Mouse (Mus musculus): ENCODE data around the gene Sgk1. TPM values are rescaled to one million over a fixed set of nuclear protein-coding genes. Genes with fewer than 3 reads are reported as not detected.

The Sgk1 gene
- polyA plus RNA-seq, 1 experiment, result 10.3 TPM

DNA sequence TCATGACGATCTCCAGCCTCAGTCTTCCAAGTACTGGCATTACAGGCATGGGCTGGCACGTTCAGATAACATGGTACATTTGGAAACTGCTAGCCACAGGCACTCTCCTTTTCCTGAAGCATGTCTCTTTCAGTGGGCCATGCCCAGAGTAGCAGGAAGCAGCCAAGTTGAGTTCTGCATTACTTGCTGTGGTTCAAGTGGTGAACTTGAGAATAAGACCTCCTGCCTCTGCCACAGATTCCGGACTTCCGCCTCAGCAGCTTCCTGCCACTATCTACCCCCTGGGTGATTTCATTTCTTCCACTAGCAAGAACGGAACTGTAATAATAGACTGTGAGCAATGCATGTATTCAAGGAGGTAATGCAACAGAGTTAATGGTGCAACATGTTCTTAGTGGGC is 94.3 kb downstream of the Sgk1 start:
- Histone ChIP-seq H3K4me2 (ENCODE audit: low read depth) (no peak overlapping the region), H3K27me3 (ENCODE audit: control insufficient read depth, insufficient read depth, insufficient read length) (no peaks in the 10 kb centered on the region), H3ac (ENCODE audit: control insufficient read depth, insufficient read length) (no peak overlapping the region), H3K36me3 (ENCODE audit: control insufficient read depth, insufficient read depth) (no peaks in the 10 kb centered on the region), H3K79me2 (ENCODE audit: control insufficient read depth, insufficient read depth) (no peaks in the 10 kb centered on the region), H3K4me3 (no peak overlapping the region)
- TF ChIP-seq MAX (IDR thresholded peaks at IDR 0.05; ENCODE audit: low read depth), result no peak
- TF ChIP-seq CEBPB (IDR thresholded peaks at IDR 0.05; ENCODE audit: insufficient read depth, poor library complexity, severe bottlenecking), result no peak
- no peak for TF ChIP-seq MYOD1 (IDR thresholded peaks at IDR 0.05; ENCODE audit: control insufficient read depth in 1 of 3, insufficient read length in 2 of 3, low read depth in 2 of 3)
- TF ChIP-seq E2F4 (IDR thresholded peaks at IDR 0.05; ENCODE audit: insufficient read depth), result no peak
- TF ChIP-seq SRF (IDR thresholded peaks at IDR 0.05; ENCODE audit: control insufficient read depth, insufficient read length, low read depth), result no peak
- TF ChIP-seq MYOG (IDR thresholded peaks at IDR 0.05; ENCODE audit: control insufficient read depth in 1 of 3, insufficient read depth in 1 of 3, insufficient read length in 2 of 3, low read depth in 2 of 3), result no peak
- TF ChIP-seq TCF12 (IDR thresholded peaks at IDR 0.05; ENCODE audit: insufficient read depth, poor library complexity, severe bottlenecking), result no peak
- TF ChIP-seq TCF3 (IDR thresholded peaks at IDR 0.05; ENCODE audit: insufficient read length, low read depth), result no peak
- TF ChIP-seq REST (IDR thresholded peaks at IDR 0.05; ENCODE audit: insufficient read depth, insufficient read length), result no peak
- TF ChIP-seq POLR2AphosphoS2 (IDR thresholded peaks at IDR 0.05; ENCODE audit: insufficient read length, low read depth), result no peak
- TF ChIP-seq POLR2A (IDR thresholded peaks at IDR 0.05; ENCODE audit: insufficient read length, low read depth), result no peak
- TF ChIP-seq USF1 (IDR thresholded peaks at IDR 0.05; ENCODE audit: low read depth), result no peak

GRCm38 (mm10) chr10:21978421-21978820 is 96.4 kb downstream of the Sgk1 start:
- Histone ChIP-seq H3ac (ENCODE audit: control insufficient read depth, insufficient read length) (no peak overlapping the region), H3K79me2 (ENCODE audit: control insufficient read depth, insufficient read depth) (no peaks in the 10 kb centered on the region)

DNA sequence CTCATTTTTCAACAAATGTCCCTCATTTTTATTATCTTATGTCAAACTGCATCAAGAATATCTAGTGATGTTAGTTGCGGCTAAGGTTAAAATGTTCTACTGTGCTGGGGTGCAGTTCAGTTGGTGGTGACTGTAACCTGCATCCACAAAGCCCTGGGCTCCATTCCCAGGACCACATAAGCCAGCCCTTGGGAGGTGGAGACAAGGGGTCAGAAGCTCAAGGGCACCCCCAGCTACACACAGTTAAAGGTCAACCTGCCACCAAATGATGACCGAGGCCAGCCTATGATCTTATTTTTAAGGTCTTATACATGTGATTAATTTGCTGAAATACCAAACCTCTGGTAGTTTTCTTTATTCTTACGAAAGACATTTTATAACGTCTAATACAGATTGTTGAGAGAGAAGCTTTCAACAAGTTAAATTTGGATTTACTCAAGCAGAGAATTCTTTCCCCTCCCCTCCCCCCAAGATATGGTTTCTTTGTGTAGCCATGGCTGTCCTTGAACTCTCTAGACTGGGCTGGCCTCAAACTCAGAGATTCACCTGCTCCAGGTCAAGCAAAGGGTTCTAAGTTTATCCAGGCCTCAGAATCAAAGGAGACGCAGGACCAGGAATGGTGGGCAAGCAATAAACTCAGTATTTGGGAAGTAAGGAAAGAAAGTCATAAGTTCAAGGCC is 97.4 kb downstream of the Sgk1 start:
- no peak for TF ChIP-seq SRF (IDR thresholded peaks at IDR 0.05; ENCODE audit: control insufficient read depth, insufficient read length, low read depth)
- no peaks in the 10 kb centered on the region for H3K27me3 ChIP-seq (ENCODE audit: control insufficient read depth, insufficient read depth, insufficient read length)
- no peak overlapping the region for H3K4me3 ChIP-seq
- no peak overlapping the region for H3K4me2 ChIP-seq (ENCODE audit: low read depth)
- no peaks in the 10 kb centered on the region for H3K36me3 ChIP-seq (ENCODE audit: control insufficient read depth, insufficient read depth)
- no peaks in the 10 kb centered on the region for H3K79me2 ChIP-seq (ENCODE audit: control insufficient read depth, insufficient read depth)
- H3ac ChIP-seq (ENCODE audit: control insufficient read depth, insufficient read length), result no peak overlapping the region

More at GRCm38 (mm10) chr10:21978421-21978820, 96.4 kb downstream of the Sgk1 start:
- TF ChIP-seq USF1 (IDR thresholded peaks at IDR 0.05; ENCODE audit: low read depth) (no peak), TCF12 (IDR thresholded peaks at IDR 0.05; ENCODE audit: insufficient read depth, poor library complexity, severe bottlenecking) (no peak), TCF3 (IDR thresholded peaks at IDR 0.05; ENCODE audit: insufficient read length, low read depth) (no peak), REST (IDR thresholded peaks at IDR 0.05; ENCODE audit: insufficient read depth, insufficient read length) (no peak), POLR2A (IDR thresholded peaks at IDR 0.05; ENCODE audit: insufficient read length, low read depth) (no peak), CEBPB (IDR thresholded peaks at IDR 0.05; ENCODE audit: insufficient read depth, poor library complexity, severe bottlenecking) (no peak), MAX (IDR thresholded peaks at IDR 0.05; ENCODE audit: low read depth) (no peak), SRF (IDR thresholded peaks at IDR 0.05; ENCODE audit: control insufficient read depth, insufficient read length, low read depth) (no peak), MYOG (IDR thresholded peaks at IDR 0.05; ENCODE audit: control insufficient read depth in 1 of 3, insufficient read depth in 1 of 3, insufficient read length in 2 of 3, low read depth in 2 of 3) (no peak), MYOD1 (IDR thresholded peaks at IDR 0.05; ENCODE audit: control insufficient read depth in 1 of 3, insufficient read length in 2 of 3, low read depth in 2 of 3) (no peak), POLR2AphosphoS2 (IDR thresholded peaks at IDR 0.05; ENCODE audit: insufficient read length, low read depth) (no peak), E2F4 (IDR thresholded peaks at IDR 0.05; ENCODE audit: insufficient read depth) (no peak)
- H3K4me2 ChIP-seq (ENCODE audit: low read depth), result no peak overlapping the region
- no peaks in the 10 kb centered on the region for H3K36me3 ChIP-seq (ENCODE audit: control insufficient read depth, insufficient read depth)
- no peaks in the 10 kb centered on the region for H3K27me3 ChIP-seq (ENCODE audit: control insufficient read depth, insufficient read depth, insufficient read length)
- H3K4me3 ChIP-seq, result no peak overlapping the region

DNA sequence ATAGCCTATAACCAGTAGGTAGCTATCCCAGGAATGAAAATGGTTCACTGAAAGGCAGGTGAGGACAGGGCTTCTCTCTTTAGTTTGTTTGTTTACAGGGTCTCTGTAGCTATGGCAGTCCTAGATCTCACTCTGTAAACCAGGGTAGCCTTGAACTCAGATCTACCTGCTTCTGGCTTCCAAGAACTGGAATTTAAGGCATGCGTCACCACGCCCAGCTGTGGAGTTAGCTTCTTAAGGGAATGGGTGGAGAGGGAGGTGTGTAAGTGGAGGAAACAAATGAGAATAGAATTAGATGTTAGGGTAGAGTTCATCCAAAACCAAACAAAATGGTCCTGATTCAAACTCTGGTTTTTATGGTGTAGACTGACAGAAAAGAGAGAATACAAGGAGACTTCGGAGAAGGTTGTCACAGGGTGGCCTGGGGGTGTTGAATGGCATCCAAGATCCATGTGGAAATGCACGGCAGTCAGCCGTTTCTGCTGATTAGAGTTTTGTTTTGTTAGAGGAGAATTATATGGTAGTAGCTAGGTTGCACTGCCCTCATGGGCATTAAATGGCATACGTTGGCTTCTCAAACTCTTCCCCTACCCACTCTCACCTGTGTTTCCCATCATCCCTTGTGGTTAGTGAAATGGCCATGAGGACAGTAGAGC is 98.9 kb downstream of the Sgk1 start:
- no peaks in the 10 kb centered on the region for H3K79me2 ChIP-seq (ENCODE audit: control insufficient read depth, insufficient read depth)
- H3ac ChIP-seq (ENCODE audit: control insufficient read depth, insufficient read length), result no peak overlapping the region
- no peak overlapping the region for H3K4me2 ChIP-seq (ENCODE audit: low read depth)
- H3K36me3 ChIP-seq (ENCODE audit: control insufficient read depth, insufficient read depth), result no peaks in the 10 kb centered on the region
- no peaks in the 10 kb centered on the region for H3K27me3 ChIP-seq (ENCODE audit: control insufficient read depth, insufficient read depth, insufficient read length)
- TF ChIP-seq REST (IDR thresholded peaks at IDR 0.05; ENCODE audit: insufficient read depth, insufficient read length) (no peak), MYOD1 (IDR thresholded peaks at IDR 0.05; ENCODE audit: control insufficient read depth in 1 of 3, insufficient read length in 2 of 3, low read depth in 2 of 3) (no peak), POLR2A (IDR thresholded peaks at IDR 0.05; ENCODE audit: insufficient read length, low read depth) (no peak), SRF (IDR thresholded peaks at IDR 0.05; ENCODE audit: control insufficient read depth, insufficient read length, low read depth) (no peak), MYOG (IDR thresholded peaks at IDR 0.05; ENCODE audit: control insufficient read depth in 1 of 3, insufficient read depth in 1 of 3, insufficient read length in 2 of 3, low read depth in 2 of 3) (no peak), CEBPB (IDR thresholded peaks at IDR 0.05; ENCODE audit: insufficient read depth, poor library complexity, severe bottlenecking) (no peak), POLR2AphosphoS2 (IDR thresholded peaks at IDR 0.05; ENCODE audit: insufficient read length, low read depth) (no peak), MAX (IDR thresholded peaks at IDR 0.05; ENCODE audit: low read depth) (no peak), TCF12 (IDR thresholded peaks at IDR 0.05; ENCODE audit: insufficient read depth, poor library complexity, severe bottlenecking) (no peak), TCF3 (IDR thresholded peaks at IDR 0.05; ENCODE audit: insufficient read length, low read depth) (no peak), USF1 (IDR thresholded peaks at IDR 0.05; ENCODE audit: low read depth) (no peak), E2F4 (IDR thresholded peaks at IDR 0.05; ENCODE audit: insufficient read depth) (no peak)
- no peak overlapping the region for H3K4me3 ChIP-seq

All from myocyte (in vitro differentiated cells).